Mouse (Mus musculus) embryonic facial prominence, embryonic 11.5 days (tissue): ENCODE measurements around the gene Rab42. TPM values are rescaled to one million over a fixed set of nuclear protein-coding genes. Genes with fewer than 3 reads are reported as not detected.

Experiments
- ATAC-seq: fragments of 200-750 bp; cut with Nextera tagmentation; replicated peaks from 2 replicates; pipeline ENCODE4 v1.8.0; 2017; ENCODE audit warnings: low read depth; ENCODE audit not compliant: insufficient number of reproducible peaks, low FRiP score, low TSS enrichment
- DNase-seq: peaks from one replicate; pipeline ENCODE4 v3.0.0-alpha.2; 2015; ENCODE audit warnings: low spot score
- H3K27ac ChIP-seq: fragments of 300-500 bp; sonication (generic); replicated peaks from 2 replicates; pipeline ENCODE4 v1.5.1; 2014; ENCODE audit warnings: mild to moderate bottlenecking, low read depth, low read length, control low read depth
- H3K27me3 ChIP-seq: fragments of 300-500 bp; sonication (generic); 2 replicates; pipeline ENCODE4 v1.6.1; 2014; ENCODE audit warnings: mild to moderate bottlenecking, low read length, moderate library complexity, mixed read lengths; ENCODE audit not compliant: control insufficient read depth, insufficient read depth
- H3K36me3 ChIP-seq: fragments of 300-500 bp; sonication (generic); replicated peaks from 2 replicates; pipeline ENCODE4 v1.6.1; 2014; ENCODE audit warnings: low read depth, mild to moderate bottlenecking, low read length, moderate library complexity, mixed read lengths; ENCODE audit not compliant: control insufficient read depth, insufficient read depth
- H3K4me1 ChIP-seq: fragments of 300-500 bp; sonication (generic); 2 replicates; pipeline ENCODE4 v1.6.1; 2014; ENCODE audit warnings: low read length, mixed read lengths; ENCODE audit not compliant: control insufficient read depth, insufficient read depth
- H3K4me2 ChIP-seq: fragments of 300-500 bp; sonication (generic); 2 replicates; pipeline ENCODE4 v1.6.1; 2014; ENCODE audit warnings: low read depth, mild to moderate bottlenecking, control low read depth, low read length, moderate library complexity
- H3K4me3 ChIP-seq: fragments of 300-500 bp; sonication (generic); 2 replicates; pipeline ENCODE4 v1.5.1; 2014; ENCODE audit warnings: low read depth, low read length, control low read depth
- H3K9ac ChIP-seq: fragments of 300-500 bp; sonication (generic); replicated peaks from 2 replicates; pipeline ENCODE4 v1.6.1; 2014; ENCODE audit warnings: mild to moderate bottlenecking, control low read depth, low read length
- H3K9me3 ChIP-seq: fragments of 300-500 bp; sonication (generic); replicated peaks from 2 replicates; pipeline ENCODE4 v1.6.1; 2016; ENCODE audit warnings: mild to moderate bottlenecking, low read length, inconsistent platforms, mixed read lengths; ENCODE audit not compliant: control insufficient read depth
- WGBS: fragments of 180-500 bp; shearing (Covaris S2); extraction: QIAGEN DNeasy Blood & Tissue Kit; methylation state at CpG from one replicate; pipeline ENCODE4 v1.1.7; 2014; 5-methylcytosine and 5-hydroxymethylcytosine counted together
- polyA plus RNA-seq: library from polyadenylated mRNA; unstranded; fragments of >200 nt; fragmentation: Nextera tagmentation; extraction: Ambion mirVana; gene quantifications from 2 replicates; pipeline ENCODE4 v1.2.1, GENCODE M21; 2014

Gene Rab42
- polyA plus RNA-seq, 1 experiment from 2014 or later = 0.67 TPM

DNA sequence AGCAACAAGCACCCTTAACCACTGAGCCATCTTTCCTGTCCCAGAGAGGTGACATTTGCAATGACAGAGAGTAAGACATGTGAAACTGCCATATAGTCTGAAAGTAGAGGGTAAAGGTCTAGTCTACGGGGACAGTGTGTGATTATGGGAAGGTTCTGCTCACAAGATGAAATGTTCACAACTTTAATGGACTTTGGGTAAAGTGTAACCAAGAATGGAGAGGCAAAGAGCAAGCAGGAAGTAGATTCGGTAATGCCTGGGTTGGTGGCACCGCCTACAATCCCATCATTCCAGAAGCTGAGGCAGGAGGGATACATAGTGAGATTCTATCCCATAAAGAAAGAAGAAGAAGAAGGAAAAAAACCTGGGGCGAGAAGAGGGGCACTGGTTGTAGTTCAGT lies 43.1 kb upstream of the Rab42 start:
- H3K36me3 ChIP-seq = no peaks in the 10 kb centered on the region; the same call in 1 of the 2 replicates
- no peak overlapping the region for H3K9ac ChIP-seq
- no peak overlapping the region for H3K4me3 ChIP-seq
- no peaks in the 10 kb centered on the region for H3K9me3 ChIP-seq
- H3K4me2 ChIP-seq = no peak overlapping the region
- H3K4me1 ChIP-seq = peaks cover 3% of the 10 kb centered on the region; the same call in 1 of the 2 replicates
- DNase-seq (no peak), ATAC-seq (no peak)
- WGBS = 82% methylated on average over 4 of the region's 4 CpGs
- no peak overlapping the region for H3K27ac ChIP-seq
- no peaks in the 10 kb centered on the region for H3K27me3 ChIP-seq

GRCm38 (mm10) chr4:132345843-132346212 lies 42.6 kb upstream of the Rab42 start:
- H3K4me1 ChIP-seq = peaks cover 3% of the 10 kb centered on the region; the same call in 1 of the 2 replicates
- DNase-seq (no peak), ATAC-seq (no peak; the same call in 1 of the 2 replicates)
- H3K9ac ChIP-seq = no peak overlapping the region; the same call in 1 of the 2 replicates
- H3K27ac ChIP-seq = no peak overlapping the region
- H3K36me3 ChIP-seq = no peaks in the 10 kb centered on the region
- H3K9me3 ChIP-seq = no peaks in the 10 kb centered on the region
- WGBS = 45% methylated on average over 5 of the region's 5 CpGs
- no peaks in the 10 kb centered on the region for H3K27me3 ChIP-seq
- no peak overlapping the region; the same call in 1 of the 2 replicates for H3K4me3 ChIP-seq
- no peak overlapping the region for H3K4me2 ChIP-seq

DNA sequence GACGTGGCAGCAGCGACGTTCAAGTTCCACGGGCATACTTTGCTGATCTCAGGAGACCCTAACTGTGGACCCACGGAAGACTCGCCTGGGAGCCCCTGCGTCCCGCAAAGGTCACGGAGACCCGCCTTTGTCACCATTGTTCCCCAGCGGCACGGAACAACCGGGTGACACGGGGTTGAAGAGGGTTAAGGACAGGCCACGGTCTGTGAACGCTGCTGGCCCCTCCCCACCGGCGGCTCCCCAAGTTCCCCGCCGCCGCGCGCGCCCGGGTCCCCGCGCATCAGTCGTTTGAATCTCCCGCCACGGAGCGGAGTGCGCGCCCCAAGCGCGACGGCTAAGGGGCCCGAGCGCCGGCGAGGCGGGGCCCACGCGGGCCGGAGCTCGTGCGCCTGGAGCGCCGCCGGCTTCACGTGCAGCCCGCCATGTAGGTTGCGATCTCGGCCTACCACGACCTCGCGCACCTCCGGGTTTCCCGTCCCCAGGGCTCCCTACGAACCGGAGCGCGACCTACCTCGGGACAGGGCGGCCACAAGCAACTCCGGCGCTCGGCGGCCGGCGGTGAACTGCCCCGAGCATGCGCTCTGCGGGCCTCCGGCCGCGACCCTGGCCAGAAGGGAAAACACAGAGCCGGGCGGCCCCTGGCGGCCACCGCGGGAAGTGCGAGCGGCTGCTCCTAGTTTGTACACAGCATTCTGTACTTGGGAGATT lies 42.1 kb upstream of the Rab42 start:
- DNase-seq = peak; percentile 92

DNA sequence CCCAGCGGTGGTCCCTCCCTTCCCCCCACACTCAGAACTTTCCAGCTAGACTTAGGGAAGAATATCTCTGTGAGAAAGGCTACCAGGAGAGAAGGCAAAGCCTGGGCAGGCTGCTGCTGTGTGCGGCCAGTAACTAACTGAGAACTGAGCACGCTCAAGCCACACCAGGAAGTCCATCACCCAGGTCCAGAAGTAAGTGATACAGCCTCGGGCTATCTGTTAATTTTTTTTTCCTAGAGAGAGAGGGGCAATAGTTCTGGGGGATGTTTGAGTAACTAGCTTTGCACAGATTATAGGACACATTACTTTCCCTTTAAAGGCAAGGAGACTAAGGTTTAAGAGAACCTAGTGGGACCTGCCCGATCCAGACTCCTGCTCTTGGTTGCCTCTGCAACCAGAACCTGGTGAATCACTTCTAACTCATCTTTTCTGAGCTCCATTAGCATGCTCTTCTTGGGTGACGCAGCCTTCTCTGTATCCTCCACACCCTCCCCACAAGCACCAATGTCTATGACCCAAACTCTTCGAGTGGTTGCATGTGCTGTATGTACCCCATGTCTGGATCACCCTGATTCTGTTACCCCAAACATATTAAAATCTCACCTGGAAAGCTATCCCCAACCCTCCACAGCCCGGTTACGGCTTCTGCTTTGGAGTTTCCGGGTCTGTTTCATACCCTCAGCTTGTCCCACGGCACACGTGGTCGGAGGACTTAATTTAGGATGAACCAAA lies 41.4 kb upstream of the Rab42 start:
- H3K27me3 ChIP-seq = no peaks in the 10 kb centered on the region
- H3K9ac ChIP-seq = peak overlapping the region; percentile 92
- H3K36me3 ChIP-seq = no peaks in the 10 kb centered on the region
- H3K4me3 ChIP-seq = peak overlapping the region; percentile 86
- ATAC-seq (no peak), DNase-seq (no peak)
- 0 out of 2 replicates have a peak overlapping the region, but pooled peaks have one; percentile 52 for H3K27ac ChIP-seq
- no peaks in the 10 kb centered on the region for H3K9me3 ChIP-seq
- H3K4me2 ChIP-seq = peak overlapping the region; percentile 88
- peaks cover 3% of the 10 kb centered on the region; the same call in 1 of the 2 replicates for H3K4me1 ChIP-seq
- WGBS = 5% methylated on average over 13 of the region's 13 CpGs

More for the DNA sequence above, 42.1 kb upstream of the Rab42 start:
- Histone ChIP-seq H3K27ac (0 out of 2 replicates have a peak overlapping the region, but pooled peaks have one; percentile 52), H3K9ac (peak overlapping the region; percentile 92), H3K27me3 (no peaks in the 10 kb centered on the region), H3K4me3 (peak overlapping the region; percentile 86), H3K9me3 (no peaks in the 10 kb centered on the region), H3K4me1 (peaks cover 3% of the 10 kb centered on the region; the same call in 1 of the 2 replicates), H3K4me2 (peak overlapping the region; percentile 88), H3K36me3 (no peaks in the 10 kb centered on the region)
- peak; percentile 82 for ATAC-seq
- WGBS = under 1% methylated on average over 73 of the region's 83 CpGs

DNA sequence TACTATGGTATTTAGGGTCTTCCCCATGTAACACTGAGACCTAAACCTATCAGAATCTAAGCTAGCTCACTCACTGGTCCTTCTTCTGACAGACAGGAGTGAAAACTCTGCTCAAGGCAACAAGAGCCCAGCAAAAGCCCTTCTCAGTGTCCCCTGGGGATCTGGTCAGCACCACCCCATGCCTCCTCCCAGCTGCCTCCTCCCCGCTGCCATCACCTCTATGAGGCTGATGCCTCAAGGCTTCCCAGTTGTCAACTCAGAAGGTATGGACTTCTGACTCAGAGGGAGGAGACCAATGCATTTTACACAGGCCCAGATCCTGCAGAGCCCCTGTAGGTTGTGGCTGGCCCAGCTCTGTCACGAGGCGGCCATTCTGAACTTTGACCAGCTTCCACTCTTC lies 38.3 kb upstream of the Rab42 start:
- no peak for ATAC-seq
- Histone ChIP-seq H3K4me1 (peaks cover 3% of the 10 kb centered on the region; the same call in 1 of the 2 replicates), H3K9me3 (no peaks in the 10 kb centered on the region), H3K36me3 (peaks cover 6% of the 10 kb centered on the region), H3K27me3 (no peaks in the 10 kb centered on the region), H3K4me2 (no peak overlapping the region), H3K4me3 (no peak overlapping the region), H3K9ac (no peak overlapping the region), H3K27ac (no peak overlapping the region)
- DNase-seq = no peak
- WGBS = 87% methylated on average over 3 of the region's 3 CpGs

- 96% methylated on average over 13 of the region's 13 CpGs for WGBS
- H3K4me3 ChIP-seq = no peak overlapping the region
- peaks cover 16% of the 10 kb centered on the region for H3K36me3 ChIP-seq
- no peaks in the 10 kb centered on the region for H3K9me3 ChIP-seq
- H3K4me1 ChIP-seq = no peaks in the 10 kb centered on the region
- no peak overlapping the region for H3K9ac ChIP-seq
- no peak overlapping the region for H3K4me2 ChIP-seq
- H3K27me3 ChIP-seq = no peaks in the 10 kb centered on the region
- no peak for DNase-seq
- ATAC-seq = no peak
- H3K27ac ChIP-seq = no peak overlapping the region
These were observed 35.8 kb upstream of the Rab42 start for GRCm38 (mm10) chr4:132338943-132339342.

DNA sequence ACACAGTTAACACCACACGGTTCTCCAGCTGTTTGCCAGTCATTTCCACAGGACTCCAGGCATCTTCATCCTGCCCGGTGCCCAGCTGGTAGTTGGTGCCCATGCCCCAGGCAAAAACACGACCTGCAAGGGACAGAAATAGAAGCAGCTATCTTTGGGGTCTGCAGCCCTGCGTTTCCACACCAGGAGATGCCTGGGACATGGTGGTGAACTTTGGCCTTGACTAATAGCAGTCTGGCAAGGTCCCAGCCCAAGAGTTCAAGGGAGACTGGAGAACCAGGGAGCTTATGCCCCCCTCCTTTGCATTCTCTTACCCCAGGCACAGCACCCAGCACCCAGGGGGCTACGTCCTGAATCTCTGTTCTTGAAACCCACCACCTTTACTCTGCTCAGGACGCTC lies 29.7 kb upstream of the Rab42 start:
- H3K27ac ChIP-seq = no peak overlapping the region
- 86% methylated on average over 6 of the region's 6 CpGs for WGBS
- DNase-seq (no peak), ATAC-seq (no peak)
- H3K4me3 ChIP-seq = no peak overlapping the region
- H3K9me3 ChIP-seq = no peaks in the 10 kb centered on the region
- H3K36me3 ChIP-seq = peaks cover 13% of the 10 kb centered on the region
- no peaks in the 10 kb centered on the region for H3K27me3 ChIP-seq
- no peak overlapping the region for H3K9ac ChIP-seq
- no peak overlapping the region for H3K4me2 ChIP-seq
- H3K4me1 ChIP-seq = no peaks in the 10 kb centered on the region

DNA sequence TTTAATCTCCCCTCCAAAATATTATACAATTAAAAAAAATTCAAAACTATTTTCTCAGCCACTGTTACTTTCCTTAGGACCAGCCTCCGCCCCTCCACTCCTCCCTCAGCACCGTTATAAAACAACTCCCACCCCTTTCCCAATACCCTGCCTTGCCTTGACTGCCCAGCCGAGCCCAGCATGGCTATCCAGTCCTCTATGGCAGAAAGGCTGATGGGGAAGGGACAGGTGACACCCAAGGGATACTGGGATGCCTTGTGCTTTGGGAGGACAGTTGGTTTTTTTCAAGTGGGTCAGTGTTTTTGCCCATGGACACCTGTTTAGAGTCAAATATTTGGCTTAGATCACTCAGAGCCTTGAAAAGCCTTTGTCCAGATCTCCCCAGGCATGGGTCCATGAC lies 28.8 kb upstream of the Rab42 start:
- peaks cover 13% of the 10 kb centered on the region for H3K36me3 ChIP-seq
- no peak overlapping the region for H3K27ac ChIP-seq
- no peak overlapping the region for H3K4me2 ChIP-seq
- no peak overlapping the region for H3K4me3 ChIP-seq
- DNase-seq = no peak
- no peaks in the 10 kb centered on the region for H3K27me3 ChIP-seq
- WGBS = 79% methylated on average over 3 of the region's 3 CpGs
- ATAC-seq = no peak
- H3K4me1 ChIP-seq = no peaks in the 10 kb centered on the region
- no peak overlapping the region for H3K9ac ChIP-seq
- H3K9me3 ChIP-seq = no peaks in the 10 kb centered on the region
